Mouse (Mus musculus) E14TG2a.4 (cell line): ENCODE data around the gene Srebf1.

Source experiments
- H3K27me3 ChIP-seq: 2 replicates; pipeline ENCODE4 v1.6.1; 2014; ENCODE audit warnings: low read length, control low read depth; ENCODE audit not compliant: insufficient read depth
- H3K36me3 ChIP-seq: 2 replicates; pipeline ENCODE4 v1.6.1; 2014; ENCODE audit warnings: low read length, control low read depth; ENCODE audit not compliant: insufficient read depth
- H3K4me1 ChIP-seq: replicated peaks from 2 replicates; pipeline ENCODE4 v1.6.1; 2014; ENCODE audit warnings: low read depth, low read length, control low read depth
- H3K4me3 ChIP-seq: replicated peaks from 2 replicates; pipeline ENCODE4 v1.5.1; 2014; ENCODE audit warnings: mild to moderate bottlenecking, low read length
- H3K9me3 ChIP-seq: 2 replicates; pipeline ENCODE4 v1.6.1; 2014; ENCODE audit warnings: low read length, control low read depth
- CTCF ChIP-seq: conservative IDR thresholded peaks from 2 replicates; pipeline ENCODE4 v1.5.1; 2014; ENCODE audit warnings: low read length
- NANOG ChIP-seq: IDR thresholded peaks from 2 replicates; pipeline ENCODE4 v1.6.1; 2014; ENCODE audit warnings: borderline replicate concordance, low read length, mixed read lengths
- POU5F1 ChIP-seq: IDR thresholded peaks from 2 replicates; pipeline ENCODE4 v1.6.1; 2014; ENCODE audit warnings: low read length, borderline replicate concordance

Srebf1 gene

GRCm38 (mm10) chr11:60150677-60151076 lies 71.7 kb downstream of the Srebf1 start:
- no peaks in the 10 kb centered on the region for H3K27me3 ChIP-seq
- H3K4me3 ChIP-seq: no peak overlapping the region
- H3K36me3 ChIP-seq: peaks cover 59% of the 10 kb centered on the region
- peaks cover 39% of the 10 kb centered on the region for H3K4me1 ChIP-seq
- TF ChIP-seq POU5F1 (no peak), CTCF (no peak), NANOG (no peak)
- no peaks in the 10 kb centered on the region for H3K9me3 ChIP-seq
